Mouse (Mus musculus) liver, postnatal 0 days (tissue): Measurements from ENCODE around the gene Jpt2.

ENCODE experiments used
- CTCF ChIP-seq: sonication (generic); IDR thresholded peaks from 2 replicates; pipeline ENCODE4 v1.5.1; 2016; ENCODE audit warnings: antibody characterized with exemption, low read depth
- EP300 ChIP-seq: IDR thresholded peaks from 2 replicates; pipeline ENCODE4 v1.6.1; 2016; ENCODE audit warnings: antibody characterized with exemption, low read depth, mild to moderate bottlenecking

DNA sequence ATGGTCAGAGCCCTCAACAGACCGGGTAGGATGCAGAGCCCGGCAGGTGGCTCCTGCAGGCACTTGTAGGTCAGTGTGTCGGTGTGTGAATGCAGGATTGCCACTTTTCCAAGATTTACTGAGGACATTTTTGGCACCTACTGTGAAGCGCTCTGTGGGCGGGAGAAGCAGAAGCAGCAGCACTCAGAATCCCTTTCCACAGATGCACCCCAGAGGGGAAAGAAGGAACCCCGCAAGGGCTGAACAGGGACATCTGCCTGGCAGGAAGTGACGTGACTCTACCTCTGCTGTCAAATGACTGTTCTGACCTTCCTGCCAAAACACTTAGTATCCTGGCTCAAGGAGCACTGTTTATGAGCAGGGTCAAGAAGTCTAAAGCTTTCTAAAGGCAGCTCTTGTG lies 17.5 kb downstream of the Jpt2 start:
- TF ChIP-seq CTCF, result no peak
- no peak for TF ChIP-seq EP300
